Mouse (Mus musculus): Measurements from ENCODE around the gene Slc13a3. TPM values are rescaled to one million over a fixed set of nuclear protein-coding genes. Genes with fewer than 3 reads are reported as not detected.
A peak's percentile ranks its signal among the peaks of the same experiment; 100 is the strongest.

The Slc13a3 gene
- polyA plus RNA-seq, 1 experiment = 1.6 TPM

DNA sequence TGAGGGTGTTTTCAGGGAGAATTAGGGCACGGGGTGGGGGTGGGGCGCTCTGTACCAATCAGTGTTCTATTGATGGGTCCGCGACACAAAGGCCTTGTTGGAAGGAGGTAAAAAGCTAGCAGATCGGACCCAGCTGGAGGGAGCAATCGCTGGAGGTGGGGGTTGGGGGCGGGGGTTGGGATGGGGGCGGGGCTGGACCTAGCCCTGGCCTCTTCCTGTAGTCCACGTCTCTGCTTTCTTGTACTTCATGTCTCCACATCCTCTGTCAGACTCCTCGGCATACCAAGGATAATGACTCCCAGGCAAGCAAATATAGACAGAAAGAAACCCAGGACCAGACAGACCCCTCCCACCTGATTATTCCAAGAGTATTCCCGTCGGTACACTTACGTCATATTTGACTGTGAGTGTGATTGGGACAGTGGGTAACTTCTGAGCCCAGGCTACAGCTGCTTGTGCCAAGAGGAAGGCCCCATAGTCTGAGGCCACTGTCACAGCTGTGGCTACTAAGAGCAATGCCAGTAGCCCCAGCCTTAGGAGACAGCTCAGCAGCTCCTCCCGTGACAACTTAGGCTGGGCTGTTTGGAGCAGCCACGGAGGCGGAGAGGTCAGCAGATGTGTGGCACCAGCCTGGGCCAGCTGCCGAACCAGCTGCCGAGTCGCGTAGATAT, 76.1 kb downstream of the Slc13a3 start:
- 77% methylated on average over 20 of the region's 20 CpGs for WGBS
- no peak overlapping the region for H3K27ac ChIP-seq (ENCODE audit: control insufficient read depth, insufficient read depth, low read depth, low read length, poor library complexity)
- H3K4me1 ChIP-seq (ENCODE audit: control insufficient read depth, insufficient read depth, low read length) = no peaks in the 10 kb centered on the region
- TF ChIP-seq CTCF (IDR thresholded peaks at IDR 0.05; ENCODE audit: control insufficient read depth, insufficient read depth, low read length) = no peak
- TF ChIP-seq POLR2A (IDR thresholded peaks at IDR 0.05; ENCODE audit: borderline replicate concordance, control insufficient read depth, low read depth, low read length) = no peak
- H3K4me3 ChIP-seq (replicated peaks; ENCODE audit: control insufficient read depth, low read depth, low read length) = no peak overlapping the region

- H3K4me1 ChIP-seq (ENCODE audit: control insufficient read depth, insufficient read depth, low read length) = no peaks in the 10 kb centered on the region
- TF ChIP-seq POLR2A (IDR thresholded peaks at IDR 0.05; ENCODE audit: borderline replicate concordance, control insufficient read depth, low read depth, low read length) (no peak), CTCF (IDR thresholded peaks at IDR 0.05; ENCODE audit: control insufficient read depth, insufficient read depth, low read length) (no peak)
- WGBS = 72% methylated on average over 4 of the region's 4 CpGs
- H3K27ac ChIP-seq (ENCODE audit: control insufficient read depth, insufficient read depth, low read depth, low read length, poor library complexity) = no peak overlapping the region
- H3K4me3 ChIP-seq (replicated peaks; ENCODE audit: control insufficient read depth, low read depth, low read length) = no peak overlapping the region
Measured at GRCm38 (mm10) chr2:165392156-165392555, 80.9 kb downstream of the Slc13a3 start.

DNA sequence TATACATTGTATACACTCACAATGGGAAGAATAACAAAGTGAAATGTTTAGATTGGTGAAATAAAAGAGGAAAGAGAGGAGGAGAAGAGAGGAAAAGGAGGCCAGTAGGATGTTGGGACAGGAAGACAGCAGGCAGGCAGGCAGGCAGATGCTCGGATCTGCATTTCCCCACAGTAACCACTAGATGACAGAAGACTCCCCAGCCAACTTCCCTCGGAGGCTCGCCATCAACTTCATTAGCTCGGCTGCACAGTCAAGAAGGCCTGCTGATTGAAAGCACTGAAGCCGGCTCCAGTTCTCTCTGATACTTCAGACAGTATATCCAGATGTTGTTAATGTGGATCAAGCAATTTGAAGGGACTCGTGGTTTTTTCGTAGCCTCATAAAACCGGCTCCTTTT, 81.5 kb downstream of the Slc13a3 start:
- 19% methylated on average over 8 of the region's 8 CpGs for WGBS
- Histone ChIP-seq H3K4me3 (replicated peaks; ENCODE audit: control insufficient read depth, low read depth, low read length) (no peak overlapping the region), H3K27ac (ENCODE audit: control insufficient read depth, insufficient read depth, low read depth, low read length, poor library complexity) (no peak overlapping the region), H3K4me1 (ENCODE audit: control insufficient read depth, insufficient read depth, low read length) (no peaks in the 10 kb centered on the region)
- TF ChIP-seq POLR2A (IDR thresholded peaks at IDR 0.05; ENCODE audit: borderline replicate concordance, control insufficient read depth, low read depth, low read length) (no peak), CTCF (IDR thresholded peaks at IDR 0.05; ENCODE audit: control insufficient read depth, insufficient read depth, low read length) (peak; percentile 47)

DNA sequence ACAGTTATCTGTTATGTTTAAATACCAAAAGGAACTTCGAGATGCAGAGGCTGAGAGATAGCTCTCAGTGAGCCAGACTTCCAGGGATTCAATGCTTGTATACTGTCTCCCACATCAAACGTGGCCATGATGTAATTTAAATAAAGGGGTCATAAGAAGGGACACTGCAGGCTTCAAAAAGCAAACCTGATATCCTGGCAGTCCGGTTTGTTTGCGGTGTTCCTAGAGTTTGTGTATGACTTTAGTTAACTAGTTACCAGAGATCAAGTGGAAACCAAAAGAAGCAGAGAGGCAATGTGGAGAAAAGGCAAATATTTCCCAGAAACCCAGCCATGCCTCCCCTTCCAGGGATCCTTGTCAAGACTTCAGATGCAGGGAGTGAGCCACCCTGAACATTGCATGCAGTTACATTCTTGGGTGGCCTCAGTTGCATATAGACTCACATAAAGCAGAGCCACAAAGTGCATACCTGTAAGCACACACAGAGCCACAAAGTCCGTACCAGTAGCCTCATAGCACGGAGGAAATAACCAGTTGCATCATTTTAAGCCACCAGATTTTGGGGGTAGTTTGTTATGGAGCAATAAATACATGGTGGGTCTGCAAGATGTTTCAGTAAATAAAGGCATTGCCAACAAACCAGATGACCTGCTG, 83.6 kb downstream of the Slc13a3 start:
- H3K4me3 ChIP-seq (replicated peaks; ENCODE audit: control insufficient read depth, low read depth, low read length) = no peak overlapping the region
- 71% methylated on average over 6 of the region's 6 CpGs for WGBS
- TF ChIP-seq POLR2A (IDR thresholded peaks at IDR 0.05; ENCODE audit: borderline replicate concordance, control insufficient read depth, low read depth, low read length) (no peak), CTCF (IDR thresholded peaks at IDR 0.05; ENCODE audit: control insufficient read depth, insufficient read depth, low read length) (no peak)
- H3K27ac ChIP-seq (ENCODE audit: control insufficient read depth, insufficient read depth, low read depth, low read length, poor library complexity) = no peak overlapping the region
- H3K4me1 ChIP-seq (ENCODE audit: control insufficient read depth, insufficient read depth, low read length) = no peaks in the 10 kb centered on the region

GRCm38 (mm10) chr2:165387844-165388495, 85.1 kb downstream of the Slc13a3 start, which contains the start of gene Zfp334:
TSS of gene Zfp334 (minus strand) at chr2:165388259.
- H3K4me1 ChIP-seq (ENCODE audit: control insufficient read depth, insufficient read depth, low read length) = no peaks in the 10 kb centered on the region
- WGBS = 5% methylated on average over 40 of the region's 40 CpGs
- TF ChIP-seq POLR2A (IDR thresholded peaks at IDR 0.05; ENCODE audit: borderline replicate concordance, control insufficient read depth, low read depth, low read length) = no peak
- TF ChIP-seq CTCF (IDR thresholded peaks at IDR 0.05; ENCODE audit: control insufficient read depth, insufficient read depth, low read length) = no peak
- no peak within 1 kb of the TSS for H3K27ac ChIP-seq (ENCODE audit: control insufficient read depth, insufficient read depth, low read depth, low read length, poor library complexity)
- H3K4me3 ChIP-seq (replicated peaks; ENCODE audit: control insufficient read depth, low read depth, low read length) = no peak within 1 kb of the TSS

DNA sequence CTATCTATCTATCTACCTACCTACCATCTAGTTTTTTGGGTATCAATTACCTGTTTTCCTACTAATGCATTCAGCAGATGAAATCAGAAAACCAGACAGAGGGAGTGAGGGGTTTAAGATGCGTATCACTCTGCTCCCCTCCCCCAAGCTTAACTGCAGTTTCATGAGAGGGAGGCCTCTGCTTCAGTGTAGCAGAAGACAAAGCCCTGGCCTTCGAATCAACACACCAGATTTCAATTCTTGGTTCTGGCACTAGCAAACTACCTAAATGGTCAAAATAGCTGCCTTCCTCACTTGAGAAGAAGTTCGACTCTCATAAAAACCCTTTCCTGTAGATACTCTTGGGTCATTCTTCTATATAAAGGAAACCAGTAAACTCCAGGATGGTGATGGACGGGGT, 85.7 kb downstream of the Slc13a3 start:
- WGBS = 57% methylated on average over 4 of the region's 4 CpGs
- no peak for TF ChIP-seq CTCF (IDR thresholded peaks at IDR 0.05; ENCODE audit: control insufficient read depth, insufficient read depth, low read length)
- Histone ChIP-seq H3K27ac (ENCODE audit: control insufficient read depth, insufficient read depth, low read depth, low read length, poor library complexity) (no peak overlapping the region), H3K4me1 (ENCODE audit: control insufficient read depth, insufficient read depth, low read length) (no peaks in the 10 kb centered on the region), H3K4me3 (replicated peaks; ENCODE audit: control insufficient read depth, low read depth, low read length) (no peak overlapping the region)

DNA sequence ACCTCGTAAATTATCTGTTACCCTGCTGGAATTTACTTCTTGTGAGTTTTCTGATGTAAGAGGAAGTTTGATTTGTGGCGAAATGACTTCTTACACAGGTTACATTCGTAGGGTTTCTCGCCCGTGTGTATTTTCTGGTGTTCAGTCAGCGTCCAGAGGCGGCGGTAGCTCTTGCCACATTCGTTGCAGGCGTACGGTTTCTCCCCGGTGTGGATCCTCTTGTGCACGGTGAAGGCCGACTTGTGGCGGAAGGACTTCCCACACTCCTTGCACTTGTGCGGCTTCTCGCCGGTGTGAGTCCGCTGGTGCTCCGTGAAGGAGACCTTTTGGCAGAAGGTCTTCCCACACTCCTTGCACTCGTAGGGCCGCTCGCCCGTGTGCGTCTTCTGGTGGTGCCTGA, 93.0 kb downstream of the Slc13a3 start:
- Histone ChIP-seq H3K4me1 (ENCODE audit: control insufficient read depth, insufficient read depth, low read length) (no peaks in the 10 kb centered on the region), H3K4me3 (replicated peaks; ENCODE audit: control insufficient read depth, low read depth, low read length) (no peak overlapping the region), H3K27ac (ENCODE audit: control insufficient read depth, insufficient read depth, low read depth, low read length, poor library complexity) (no peak overlapping the region)
- WGBS = 91% methylated on average over 25 of the region's 25 CpGs
- TF ChIP-seq POLR2A (IDR thresholded peaks at IDR 0.05; ENCODE audit: borderline replicate concordance, control insufficient read depth, low read depth, low read length) = no peak
- TF ChIP-seq CTCF (IDR thresholded peaks at IDR 0.05; ENCODE audit: control insufficient read depth, insufficient read depth, low read length) = no peak

DNA sequence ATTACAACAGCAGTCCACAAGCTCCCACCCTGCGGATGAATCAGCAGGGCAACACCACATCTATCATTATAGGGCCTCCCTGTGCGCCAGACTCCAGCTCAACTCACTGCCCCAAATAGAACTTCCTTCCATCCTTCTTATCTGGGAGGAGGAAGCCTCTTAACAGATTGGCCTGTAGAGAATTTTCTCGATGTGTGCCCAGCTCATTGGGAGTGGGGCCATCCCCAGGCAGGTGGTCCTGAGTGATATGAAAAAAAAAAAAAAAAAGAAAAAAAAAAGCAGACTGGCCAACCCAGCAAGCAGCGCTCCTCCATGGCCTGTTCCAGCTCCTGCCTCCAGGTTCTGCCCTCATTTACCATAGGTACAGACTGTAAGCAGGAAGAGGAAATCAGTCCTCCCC, 97.0 kb downstream of the Slc13a3 start:
- Histone ChIP-seq H3K27ac (ENCODE audit: control insufficient read depth, insufficient read depth, low read depth, low read length, poor library complexity) (no peak overlapping the region), H3K4me3 (replicated peaks; ENCODE audit: control insufficient read depth, low read depth, low read length) (no peak overlapping the region), H3K4me1 (ENCODE audit: control insufficient read depth, insufficient read depth, low read length) (no peaks in the 10 kb centered on the region)
- 31% methylated on average over 4 of the region's 4 CpGs for WGBS
- TF ChIP-seq CTCF (IDR thresholded peaks at IDR 0.05; ENCODE audit: control insufficient read depth, insufficient read depth, low read length) (no peak), POLR2A (IDR thresholded peaks at IDR 0.05; ENCODE audit: borderline replicate concordance, control insufficient read depth, low read depth, low read length) (no peak)
